Mouse (Mus musculus): ENCODE measurements around the gene Dnajc10. TPM values are rescaled to one million over a fixed set of nuclear protein-coding genes. Genes with fewer than 3 reads are reported as not detected.

The Dnajc10 gene
- 10 to 100 TPM; 68.5 to 74.9 TPM for total RNA-seq (2021)
- long read RNA-seq, experiment 1, full-length matches to known transcripts = 31 of 33 reads
- long read RNA-seq, experiment 1, partial matches to known transcripts = 1 of 33 reads
- long read RNA-seq, experiment 1, other reads (novel, unspliced or antisense) = 1 of 33 reads
- long read RNA-seq, experiment 2, full-length matches to known transcripts = 91 of 110 reads
- long read RNA-seq, experiment 2, partial matches to known transcripts = 13 of 110 reads
- long read RNA-seq, experiment 2, other reads (novel, unspliced or antisense) = 6 of 110 reads

DNA sequence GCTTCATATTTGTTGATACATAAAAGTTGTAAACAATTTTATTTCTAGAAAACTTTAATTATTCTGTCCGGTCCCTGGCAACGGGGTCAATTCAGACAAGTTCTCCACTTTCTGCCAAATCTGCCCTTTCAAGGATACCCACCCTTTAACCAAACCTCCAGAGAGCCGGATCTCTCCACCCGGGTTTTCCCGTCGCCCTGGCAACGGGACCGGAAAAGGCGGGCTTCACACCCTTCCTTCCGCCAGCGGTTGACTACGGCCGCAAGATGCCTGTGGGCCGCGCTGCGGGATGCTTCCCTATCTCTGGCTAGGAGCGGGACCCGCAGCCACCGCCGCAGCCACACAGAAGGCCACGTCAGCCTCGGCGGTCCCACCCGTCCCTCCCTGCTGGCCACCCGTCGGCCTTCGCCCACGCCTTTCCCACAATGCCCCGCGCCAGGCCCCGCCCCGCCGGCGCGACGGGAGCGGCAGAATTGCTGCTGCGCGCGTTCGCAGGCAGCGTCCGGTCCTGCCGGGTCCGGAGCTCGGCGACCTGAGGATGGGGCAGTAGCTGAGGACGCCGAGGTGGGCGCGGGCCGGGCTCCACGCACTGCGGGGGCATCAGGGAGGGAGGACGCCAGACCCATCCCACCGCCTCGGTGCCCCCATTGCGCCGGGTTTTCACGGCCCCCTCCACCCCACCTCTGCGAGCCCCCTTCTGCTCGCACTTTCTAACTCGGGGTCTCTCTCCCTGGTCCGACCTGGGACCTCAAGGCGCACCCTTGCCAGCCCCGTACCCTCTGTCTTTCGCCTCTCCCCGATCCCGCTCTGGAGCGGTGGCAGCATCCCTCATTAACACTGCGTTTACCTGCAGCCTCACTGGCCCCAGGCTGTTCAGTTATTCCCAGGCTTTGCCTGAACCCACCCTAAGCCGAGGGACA lies at the start of gene Dnajc10:
TSS of gene Dnajc10 (plus strand) at position 225 of the 920 bp plus-strand sequence.
- peak; percentile 80 to 86 for DNase-seq (ENCODE audit: low spot score in 2 of 2)

- peak in 1 of 2 experiments; percentile 38 for DNase-seq (ENCODE audit: low spot score in 2 of 2)
Measured at GRCm38 (mm10) chr2:80266894-80267293, 48.4 kb upstream of the Dnajc10 start.

- DNase-seq (ENCODE audit: low spot score in 2 of 2) = no peak
Measured at GRCm38 (mm10) chr2:80268053-80268452, 47.2 kb upstream of the Dnajc10 start.

GRCm38 (mm10) chr2:80271431-80271830 lies 43.8 kb upstream of the Dnajc10 start:
- no peak for DNase-seq (ENCODE audit: low spot score in 2 of 2)

DNA sequence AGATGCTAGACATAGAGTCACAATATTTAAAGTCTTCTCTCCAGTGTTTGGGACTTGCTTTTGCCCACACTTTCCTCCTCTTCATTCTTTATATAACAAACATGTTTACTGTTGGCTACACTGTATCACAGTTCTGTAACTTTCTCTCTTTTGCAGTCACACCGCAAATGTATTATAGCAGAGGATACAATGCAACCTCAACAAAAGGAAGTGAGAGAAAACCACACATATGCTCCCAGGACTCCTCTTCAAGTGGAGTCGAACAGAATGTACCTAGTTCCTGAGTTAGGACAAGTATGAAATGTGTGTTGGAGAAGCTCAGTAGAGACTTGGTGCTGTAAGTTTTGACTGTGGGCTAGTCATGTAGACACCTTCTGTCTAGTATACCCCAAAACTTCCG lies 42.2 kb upstream of the Dnajc10 start:
- no peak for DNase-seq (ENCODE audit: low spot score in 2 of 2)

DNA sequence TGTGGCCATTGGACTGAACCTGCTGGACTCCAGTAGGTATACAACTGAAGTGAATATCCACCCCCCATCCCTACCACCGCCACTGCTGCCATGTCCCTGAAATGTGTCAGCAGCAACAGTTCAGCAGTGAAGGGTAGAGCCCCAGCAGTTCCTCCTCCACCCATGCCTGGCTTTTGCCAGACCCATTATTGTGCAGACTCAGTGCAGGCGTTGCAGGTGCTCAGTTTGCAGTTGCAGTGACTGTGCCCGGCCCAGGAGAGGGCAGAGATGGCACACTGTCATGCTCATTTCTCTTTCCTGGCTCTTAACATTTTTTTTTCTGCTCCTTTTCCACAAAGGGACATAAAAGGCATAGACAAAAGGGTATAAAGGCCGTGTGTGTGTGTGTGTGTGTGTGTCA lies 41.5 kb upstream of the Dnajc10 start:
- no peak for DNase-seq (ENCODE audit: low spot score in 2 of 2)

- DNase-seq (ENCODE audit: low spot score in 2 of 2) = no peak
Measured at GRCm38 (mm10) chr2:80275136-80275535, 40.1 kb upstream of the Dnajc10 start.

GRCm38 (mm10) chr2:80282214-80282613 lies 33.1 kb upstream of the Dnajc10 start:
- no peak for DNase-seq (ENCODE audit: low spot score in 2 of 2)

DNA sequence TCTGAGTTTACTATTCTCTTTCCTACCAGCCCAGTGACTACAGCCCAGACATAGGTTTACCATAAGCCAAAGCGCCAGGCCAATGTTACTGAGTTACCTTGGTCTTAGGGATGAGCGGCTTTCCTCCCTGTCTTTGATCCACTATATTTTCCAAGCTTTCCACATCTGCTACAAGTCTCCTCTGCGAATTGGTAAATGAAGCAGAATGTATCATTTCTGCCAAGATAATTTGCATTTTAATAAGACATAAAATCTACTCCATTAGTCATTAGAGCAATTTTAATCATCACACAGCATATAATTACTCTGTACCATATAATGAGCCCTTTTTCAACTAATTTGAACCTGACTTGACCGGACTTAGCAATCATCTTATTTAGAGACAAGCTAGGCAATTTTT lies 28.9 kb upstream of the Dnajc10 start:
- DNase-seq (ENCODE audit: low spot score in 2 of 2) = no peak

DNA sequence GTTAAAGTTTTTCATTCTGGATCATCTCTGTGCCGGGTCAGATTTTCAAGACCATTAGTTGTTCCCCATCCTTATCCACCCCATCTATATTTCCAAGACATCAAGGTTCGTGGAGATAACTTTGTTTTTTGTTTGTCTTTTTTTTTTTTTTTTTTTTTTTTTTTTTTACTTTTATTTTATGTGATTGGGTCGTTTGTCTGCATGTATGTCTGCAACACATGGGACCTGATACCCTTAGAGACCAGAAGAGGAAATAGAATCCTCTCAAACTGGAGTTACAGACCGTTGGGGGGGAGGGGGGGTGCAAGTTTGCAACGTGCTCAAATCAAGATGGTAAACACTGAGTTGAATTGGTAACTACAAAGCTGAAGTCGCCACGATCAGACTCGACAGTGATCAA lies 23.1 kb upstream of the Dnajc10 start, which contains the start of gene Prdx6b:
TSS of gene Prdx6b (plus strand) at position 301 of the 400 bp plus-strand sequence.
- no peak for DNase-seq (ENCODE audit: low spot score in 2 of 2)

DNA sequence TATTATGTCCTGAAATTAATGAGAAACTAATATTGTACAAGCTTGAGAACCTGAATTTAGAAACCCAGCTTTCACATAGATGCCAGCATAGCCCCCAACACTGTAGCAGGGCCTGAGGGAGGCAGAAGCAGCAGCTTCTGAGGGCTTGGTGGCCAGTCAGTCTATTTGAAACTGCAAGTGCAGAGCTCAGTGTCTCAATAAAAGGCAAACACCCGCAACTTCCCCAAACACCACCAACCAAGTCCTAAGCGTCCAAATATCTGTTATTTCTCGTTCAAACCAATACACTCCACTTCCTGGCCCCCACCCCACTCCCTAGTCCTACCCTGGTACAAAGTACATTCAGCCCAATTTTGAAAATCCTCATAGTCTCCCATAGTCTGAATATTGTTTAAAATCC lies 16.9 kb upstream of the Dnajc10 start:
- no peak for DNase-seq (ENCODE audit: low spot score in 2 of 2)

GRCm38 (mm10) chr2:80300806-80301205 lies 14.5 kb upstream of the Dnajc10 start:
- DNase-seq (ENCODE audit: low spot score in 2 of 2) = no peak

DNA sequence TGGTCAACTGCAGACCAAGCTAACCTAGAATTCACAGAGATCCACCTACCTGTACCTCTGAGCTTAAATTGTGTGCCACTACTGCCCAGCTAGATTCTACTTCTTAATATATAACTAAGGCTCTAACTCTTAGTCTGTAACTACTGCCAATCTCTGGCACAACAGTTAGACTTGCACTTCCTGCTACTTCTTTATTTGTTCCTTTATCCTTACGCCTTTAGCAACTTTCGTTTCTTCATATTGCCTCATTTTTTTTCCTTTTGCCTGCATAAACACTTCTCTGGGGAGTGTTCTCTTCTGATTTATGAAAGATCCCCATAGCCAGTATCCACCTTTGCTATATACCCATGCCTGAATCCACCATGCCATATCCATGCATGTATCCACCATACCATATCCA lies 11.3 kb upstream of the Dnajc10 start:
- no peak for DNase-seq (ENCODE audit: low spot score in 2 of 2)

- DNase-seq (ENCODE audit: low spot score in 2 of 2) = no peak
Measured at GRCm38 (mm10) chr2:80307701-80308100, 7.6 kb upstream of the Dnajc10 start.

DNA sequence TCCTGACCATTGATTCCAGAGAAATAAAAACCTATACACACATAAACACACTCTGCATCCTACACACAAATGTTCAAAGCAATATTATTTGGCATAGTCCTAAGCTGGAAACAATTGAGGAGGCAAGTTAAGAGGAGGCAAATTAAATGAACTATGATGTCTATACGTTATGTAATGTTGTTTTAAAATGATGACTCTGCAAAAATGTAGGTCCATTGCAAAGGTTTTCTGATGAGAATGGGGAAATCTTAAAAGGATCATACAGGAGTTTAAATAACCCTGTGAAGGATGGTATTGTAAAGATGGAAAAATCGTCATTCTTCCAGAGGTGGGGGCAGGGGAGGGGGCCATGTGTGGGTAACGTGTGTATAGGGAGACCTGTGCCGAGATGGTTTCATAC lies 5.5 kb upstream of the Dnajc10 start:
- DNase-seq (ENCODE audit: low spot score in 2 of 2) = no peak

GRCm38 (mm10) chr2:80310772-80311171 lies 4.5 kb upstream of the Dnajc10 start:
- DNase-seq (ENCODE audit: low spot score in 2 of 2) = no peak

- no peak for DNase-seq (ENCODE audit: low spot score in 2 of 2)
Measured at GRCm38 (mm10) chr2:80311350-80311749, 3.9 kb upstream of the Dnajc10 start.

DNA sequence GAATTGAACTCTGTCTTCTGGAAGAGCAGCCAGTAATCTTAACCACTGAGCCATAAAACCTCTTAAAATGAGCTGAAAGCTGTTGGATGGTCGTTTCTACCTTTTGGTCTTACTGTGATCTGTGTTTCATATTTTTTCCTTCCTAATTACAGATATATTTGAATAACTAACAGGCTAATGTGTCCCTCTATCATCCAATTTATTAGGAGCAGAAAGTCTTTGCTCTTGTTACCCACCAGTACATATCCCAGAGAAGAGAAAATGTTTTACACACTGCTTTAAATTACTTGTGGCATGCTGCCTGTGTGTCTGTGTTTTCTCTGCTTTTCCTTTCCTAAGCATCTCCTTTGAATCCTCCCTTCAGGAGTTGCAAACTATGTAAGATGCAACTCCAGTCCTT lies 1.1 kb upstream of the Dnajc10 start:
- DNase-seq (ENCODE audit: low spot score in 2 of 2) = no peak

- DNase-seq (ENCODE audit: low spot score in 2 of 2) = no peak
Measured at GRCm38 (mm10) chr2:80314854-80315241, 418 bp upstream of the Dnajc10 start.

- DNase-seq (ENCODE audit: low spot score in 2 of 2) = no peak
Measured at GRCm38 (mm10) chr2:80322878-80323277, 7.6 kb downstream of the Dnajc10 start.

- DNase-seq (ENCODE audit: low spot score in 2 of 2) = no peak
Measured at GRCm38 (mm10) chr2:80325779-80326178, 10.5 kb downstream of the Dnajc10 start.

GRCm38 (mm10) chr2:80327272-80327671 lies 12.0 kb downstream of the Dnajc10 start:
- DNase-seq (ENCODE audit: low spot score in 2 of 2) = no peak
